Mouse (Mus musculus) midbrain, embryonic 12.5 days (tissue): Measurements from ENCODE around the gene Slbp. TPM values are rescaled to one million over a fixed set of nuclear protein-coding genes. Genes with fewer than 3 reads are reported as not detected.

Experiments used
- ATAC-seq: fragments of 200-750 bp; cut with Nextera tagmentation; 2 replicates; pipeline ENCODE4 v1.8.0; 2017; ENCODE audit warnings: low read depth, moderate TSS enrichment, moderate library complexity; ENCODE audit not compliant: low FRiP score
- H3K27ac ChIP-seq: fragments of 300-500 bp; sonication (generic); replicated peaks from 2 replicates; pipeline ENCODE4 v1.5.1; 2016; ENCODE audit warnings: mild to moderate bottlenecking
- H3K27me3 ChIP-seq: fragments of 300-500 bp; sonication (generic); 2 replicates; pipeline ENCODE4 v1.6.1; 2016; ENCODE audit warnings: mild to moderate bottlenecking
- H3K36me3 ChIP-seq: fragments of 300-500 bp; sonication (generic); 2 replicates; pipeline ENCODE4 v1.6.1; 2016
- H3K4me1 ChIP-seq: fragments of 300-500 bp; sonication (generic); 2 replicates; pipeline ENCODE4 v1.6.1; 2016
- H3K4me2 ChIP-seq: fragments of 300-500 bp; sonication (generic); replicated peaks from 2 replicates; pipeline ENCODE4 v1.6.1; 2016; ENCODE audit warnings: mild to moderate bottlenecking, moderate library complexity
- H3K4me3 ChIP-seq: fragments of 300-500 bp; sonication (generic); 2 replicates; pipeline ENCODE4 v1.5.1; 2016; ENCODE audit warnings: mild to moderate bottlenecking
- H3K9ac ChIP-seq: fragments of 300-500 bp; sonication (generic); replicated peaks from 2 replicates; pipeline ENCODE4 v1.6.1; 2016; ENCODE audit warnings: mild to moderate bottlenecking, moderate library complexity
- H3K9me3 ChIP-seq: fragments of 300-500 bp; sonication (generic); 2 replicates; pipeline ENCODE4 v1.6.1; 2016; ENCODE audit warnings: mild to moderate bottlenecking
- WGBS: fragments of 180-500 bp; shearing (Covaris S2); methylation state at CpG from one replicate; pipeline ENCODE4 v1.1.7; 2016; 5-methylcytosine and 5-hydroxymethylcytosine counted together
- polyA plus RNA-seq: library from polyadenylated mRNA; unstranded; fragments of >200 nt; fragmentation: Nextera tagmentation; extraction: Ambion mirVana; gene quantifications from 2 replicates; pipeline ENCODE4 v1.2.1, GENCODE M21; 2016

Slbp gene
- polyA plus RNA-seq, 1 experiment from 2014 or later, result 231 TPM

- Histone ChIP-seq H3K27me3 (no peaks in the 10 kb centered on the region), H3K4me2 (no peak overlapping the region)
These were observed 29.7 kb downstream of the Slbp start for GRCm38 (mm10) chr5:33622671-33623070.

GRCm38 (mm10) chr5:33614391-33614790 is 38.0 kb downstream of the Slbp start:
- Histone ChIP-seq H3K27me3 (no peaks in the 10 kb centered on the region), H3K9ac (no peak overlapping the region), H3K27ac (no peak overlapping the region), H3K36me3 (peaks cover 18% of the 10 kb centered on the region), H3K4me3 (no peak overlapping the region), H3K4me1 (no peaks in the 10 kb centered on the region), H3K4me2 (no peak overlapping the region), H3K9me3 (no peaks in the 10 kb centered on the region)
- ATAC-seq, result no peak
- 95% methylated on average over 6 of the region's 6 CpGs for WGBS

More at GRCm38 (mm10) chr5:33622671-33623070, 29.7 kb downstream of the Slbp start:
- H3K9me3 ChIP-seq, result no peaks in the 10 kb centered on the region
- H3K9ac ChIP-seq, result no peak overlapping the region
- no peaks in the 10 kb centered on the region for H3K36me3 ChIP-seq
- WGBS, result 91% methylated on average over 2 of the region's 2 CpGs
- no peak for ATAC-seq
- peaks cover under 1% of the 10 kb centered on the region for H3K4me1 ChIP-seq
- no peak overlapping the region for H3K4me3 ChIP-seq
- H3K27ac ChIP-seq, result no peak overlapping the region

- Histone ChIP-seq H3K27me3 (no peaks in the 10 kb centered on the region), H3K9ac (no peak overlapping the region), H3K4me2 (no peak overlapping the region), H3K4me1 (no peaks in the 10 kb centered on the region), H3K9me3 (no peaks in the 10 kb centered on the region), H3K36me3 (peaks cover 43% of the 10 kb centered on the region), H3K27ac (no peak overlapping the region), H3K4me3 (no peak overlapping the region)
- ATAC-seq, result no peak
- 92% methylated on average over 1 of the region's 1 CpGs for WGBS
These were observed 40.6 kb downstream of the Slbp start for GRCm38 (mm10) chr5:33611795-33612194.

GRCm38 (mm10) chr5:33609226-33609625 is 43.1 kb downstream of the Slbp start:
- WGBS, result 95% methylated on average over 1 of the region's 1 CpGs
- H3K4me3 ChIP-seq, result no peak overlapping the region
- no peaks in the 10 kb centered on the region for H3K4me1 ChIP-seq
- no peak overlapping the region for H3K9ac ChIP-seq
- no peak for ATAC-seq
- H3K9me3 ChIP-seq, result no peaks in the 10 kb centered on the region
- no peak overlapping the region for H3K27ac ChIP-seq
- H3K36me3 ChIP-seq, result peaks cover 49% of the 10 kb centered on the region
- no peak overlapping the region for H3K4me2 ChIP-seq
- no peaks in the 10 kb centered on the region for H3K27me3 ChIP-seq

GRCm38 (mm10) chr5:33607434-33607833 is 44.9 kb downstream of the Slbp start:
- 97% methylated on average over 15 of the region's 15 CpGs for WGBS
- Histone ChIP-seq H3K27me3 (no peaks in the 10 kb centered on the region), H3K4me3 (no peak overlapping the region), H3K27ac (no peak overlapping the region), H3K36me3 (peaks cover 42% of the 10 kb centered on the region), H3K4me2 (no peak overlapping the region), H3K9ac (no peak overlapping the region), H3K4me1 (no peaks in the 10 kb centered on the region), H3K9me3 (no peaks in the 10 kb centered on the region)
- ATAC-seq, result no peak

GRCm38 (mm10) chr5:33606631-33607030 is 45.7 kb downstream of the Slbp start:
- Histone ChIP-seq H3K4me1 (no peaks in the 10 kb centered on the region), H3K27me3 (no peaks in the 10 kb centered on the region), H3K4me3 (no peak overlapping the region), H3K4me2 (no peak overlapping the region), H3K27ac (no peak overlapping the region), H3K36me3 (peaks cover 39% of the 10 kb centered on the region), H3K9me3 (no peaks in the 10 kb centered on the region), H3K9ac (no peak overlapping the region)
- ATAC-seq, result no peak
- WGBS, result 78% methylated on average over 7 of the region's 7 CpGs

- Histone ChIP-seq H3K4me3 (no peak overlapping the region), H3K9ac (no peak overlapping the region), H3K27ac (no peak overlapping the region), H3K27me3 (no peaks in the 10 kb centered on the region), H3K9me3 (no peaks in the 10 kb centered on the region), H3K4me1 (no peaks in the 10 kb centered on the region), H3K4me2 (no peak overlapping the region), H3K36me3 (peaks cover 43% of the 10 kb centered on the region)
- 88% methylated on average over 5 of the region's 5 CpGs for WGBS
- ATAC-seq, result no peak
These were observed 47.1 kb downstream of the Slbp start for GRCm38 (mm10) chr5:33605314-33605713.

- no peaks in the 10 kb centered on the region for H3K36me3 ChIP-seq
- no peak overlapping the region for H3K4me2 ChIP-seq
- no peaks in the 10 kb centered on the region for H3K9me3 ChIP-seq
- H3K27me3 ChIP-seq, result no peaks in the 10 kb centered on the region
- no peaks in the 10 kb centered on the region for H3K4me1 ChIP-seq
- WGBS, result 31% methylated on average over 2 of the region's 2 CpGs
- ATAC-seq, result no peak
- no peak overlapping the region for H3K9ac ChIP-seq
- H3K27ac ChIP-seq, result no peak overlapping the region
- H3K4me3 ChIP-seq, result no peak overlapping the region
These were observed 58.8 kb downstream of the Slbp start for GRCm38 (mm10) chr5:33593620-33594019.

GRCm38 (mm10) chr5:33589221-33589888 is 63.0 kb downstream of the Slbp start:
- H3K27me3 ChIP-seq, result 0 out of 2 replicates have a peak, but pooled peaks cover 4% of the 10 kb centered on the region
- no peak overlapping the region for H3K27ac ChIP-seq
- WGBS, result 70% methylated on average over 5 of the region's 5 CpGs
- no peaks in the 10 kb centered on the region for H3K36me3 ChIP-seq
- no peak overlapping the region for H3K4me2 ChIP-seq
- H3K9ac ChIP-seq, result no peak overlapping the region
- H3K9me3 ChIP-seq, result no peaks in the 10 kb centered on the region
- H3K4me3 ChIP-seq, result no peak overlapping the region
- no peak for ATAC-seq
- H3K4me1 ChIP-seq, result no peaks in the 10 kb centered on the region

- no peak overlapping the region for H3K4me2 ChIP-seq
- ATAC-seq, result no peak
- H3K27me3 ChIP-seq, result 0 out of 2 replicates have a peak, but pooled peaks cover 4% of the 10 kb centered on the region
- 86% methylated on average over 3 of the region's 3 CpGs for WGBS
- H3K9me3 ChIP-seq, result no peaks in the 10 kb centered on the region
- no peaks in the 10 kb centered on the region for H3K4me1 ChIP-seq
- H3K9ac ChIP-seq, result no peak overlapping the region
- H3K36me3 ChIP-seq, result no peaks in the 10 kb centered on the region
- H3K27ac ChIP-seq, result no peak overlapping the region
- no peak overlapping the region for H3K4me3 ChIP-seq
These were observed 64.3 kb downstream of the Slbp start for GRCm38 (mm10) chr5:33588066-33588465.

GRCm38 (mm10) chr5:33587498-33588058 is 64.8 kb downstream of the Slbp start:
- no peak for ATAC-seq

More at GRCm38 (mm10) chr5:33587498-33588058, 64.8 kb downstream of the Slbp start:
- Histone ChIP-seq H3K4me2 (no peak overlapping the region), H3K4me1 (no peaks in the 10 kb centered on the region), H3K27ac (no peak overlapping the region), H3K9me3 (no peaks in the 10 kb centered on the region), H3K9ac (no peak overlapping the region), H3K27me3 (0 out of 2 replicates have a peak, but pooled peaks cover 4% of the 10 kb centered on the region), H3K36me3 (no peaks in the 10 kb centered on the region), H3K4me3 (no peak overlapping the region)
- WGBS, result 84% methylated on average over 18 of the region's 18 CpGs
